Mouse (Mus musculus): ENCODE measurements around the gene Golga2.

Golga2 gene

DNA sequence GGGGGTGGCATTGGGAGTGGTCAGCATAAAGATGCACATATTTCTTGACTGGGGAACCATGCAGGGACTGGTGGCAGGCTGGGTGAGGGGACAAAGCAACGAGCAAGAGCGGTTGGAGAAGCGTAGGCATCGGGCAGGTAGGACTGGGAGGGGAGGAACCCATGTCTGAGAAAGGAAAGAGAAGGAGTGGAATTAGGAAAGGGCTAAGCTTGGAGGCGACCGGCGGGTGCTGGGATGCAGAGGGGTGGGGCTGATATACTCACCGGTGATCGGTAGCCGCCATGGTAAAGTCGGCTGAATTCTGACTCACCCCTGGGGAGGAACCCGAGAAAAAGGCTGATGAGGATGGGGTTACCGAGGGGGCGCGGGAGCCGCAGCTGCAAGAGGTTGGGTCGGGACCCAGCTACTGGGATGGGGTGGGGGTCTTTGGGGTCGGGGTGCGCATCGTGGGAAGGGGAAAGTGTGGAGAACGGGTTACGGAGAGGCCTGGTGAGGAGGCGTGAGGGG, at the start of gene Golga2:
Golga2 (plus strand) TSS at position 51 of the 507 bp plus-strand sequence.
- DNase-seq (ENCODE audit: extremely low spot score), result no peak

DNA sequence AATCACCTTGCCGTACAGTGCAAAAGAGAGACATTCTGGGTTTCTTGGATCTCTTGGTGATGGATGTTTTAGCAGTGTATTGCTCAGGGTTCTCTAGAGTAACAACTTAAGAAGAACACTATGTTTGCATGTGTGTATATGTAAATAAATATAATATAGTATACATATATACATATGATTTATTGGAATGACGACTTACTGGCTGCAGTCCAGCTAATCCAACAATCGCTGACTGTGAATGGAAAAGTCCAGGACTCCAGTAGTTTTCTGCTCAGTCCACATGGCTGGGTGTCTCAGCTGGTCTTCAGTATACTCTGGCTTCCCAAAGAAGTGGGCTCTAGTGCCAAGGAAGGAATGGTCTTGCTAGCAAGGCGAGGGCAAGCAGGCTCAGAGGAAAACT, 49.6 kb upstream of the Golga2 start:
- DNase-seq (ENCODE audit: extremely low spot score), result no peak

DNA sequence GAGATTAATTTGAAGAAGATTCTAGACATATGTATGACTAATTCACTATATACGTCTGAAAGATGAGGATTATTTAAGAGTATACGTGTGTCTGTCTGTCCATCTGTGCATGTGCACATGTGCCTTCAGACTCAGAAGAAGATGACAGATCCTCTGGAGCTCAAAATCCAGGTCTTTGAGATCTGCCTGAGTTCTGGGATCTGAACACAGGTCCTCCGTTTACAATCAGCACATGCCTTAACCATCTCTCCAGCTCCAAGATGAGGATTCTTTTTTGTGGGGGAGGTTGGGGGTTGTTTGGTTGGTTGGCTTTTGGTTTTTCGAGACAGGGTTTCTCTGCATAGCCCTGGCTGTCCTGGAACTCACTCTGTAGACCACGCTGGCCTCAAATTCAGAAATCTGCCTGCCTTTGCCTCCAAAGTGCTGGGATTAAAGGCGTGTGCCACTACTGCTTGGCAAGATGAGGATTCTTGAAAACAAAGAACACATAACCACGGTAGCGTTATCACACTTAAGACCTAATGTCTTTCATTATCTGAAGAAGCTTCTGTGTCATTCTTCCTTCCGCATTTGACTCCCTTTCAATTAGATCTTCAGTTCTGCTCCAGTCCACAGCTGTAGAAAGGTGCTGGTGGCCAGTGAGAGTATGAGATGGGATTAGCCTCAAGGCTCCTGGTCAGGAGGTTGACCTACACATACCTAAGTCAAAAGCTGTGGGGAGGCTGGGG, 48.3 kb upstream of the Golga2 start:
- no peak for DNase-seq (ENCODE audit: extremely low spot score)

DNA sequence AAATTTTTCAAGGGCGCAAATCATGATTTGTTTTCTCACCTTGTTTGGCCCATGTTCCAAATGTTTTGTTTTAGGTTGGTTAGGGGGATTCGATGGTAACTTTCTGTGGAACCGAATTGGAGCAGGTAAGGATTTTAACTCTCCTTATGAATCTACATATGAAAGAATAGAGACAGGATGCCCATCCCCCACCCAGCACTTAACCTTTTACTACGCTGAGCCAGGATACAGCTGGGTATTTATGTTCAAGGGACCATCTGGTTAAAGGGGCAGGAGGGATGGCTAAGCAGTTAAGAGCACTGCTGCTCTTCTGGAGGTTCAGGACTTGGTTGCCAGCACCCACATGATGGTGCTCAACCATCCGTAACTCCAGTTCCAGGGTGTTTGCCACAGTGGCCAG, 46.6 kb upstream of the Golga2 start:
- no peak for DNase-seq (ENCODE audit: extremely low spot score)

DNA sequence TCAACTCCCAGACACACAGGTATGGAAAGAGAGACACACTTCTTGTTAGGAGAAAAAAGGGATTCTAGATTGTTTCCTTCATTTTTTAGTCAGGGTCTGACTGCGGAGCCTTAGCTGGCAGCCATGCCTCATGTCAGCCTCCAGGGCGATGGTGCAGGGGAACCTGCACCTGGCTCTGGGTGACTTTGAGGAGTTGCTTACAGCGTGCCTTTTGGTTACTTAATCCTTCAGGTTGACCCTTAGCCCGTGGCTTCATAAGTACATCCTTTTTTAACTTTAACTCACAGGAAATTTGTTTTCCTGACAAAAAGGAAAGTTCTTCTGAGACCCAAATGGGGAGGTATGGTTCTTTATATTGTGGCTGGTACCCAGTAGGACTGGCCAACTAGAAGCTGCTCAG, 44.2 kb upstream of the Golga2 start:
- no peak for DNase-seq (ENCODE audit: extremely low spot score)

DNA sequence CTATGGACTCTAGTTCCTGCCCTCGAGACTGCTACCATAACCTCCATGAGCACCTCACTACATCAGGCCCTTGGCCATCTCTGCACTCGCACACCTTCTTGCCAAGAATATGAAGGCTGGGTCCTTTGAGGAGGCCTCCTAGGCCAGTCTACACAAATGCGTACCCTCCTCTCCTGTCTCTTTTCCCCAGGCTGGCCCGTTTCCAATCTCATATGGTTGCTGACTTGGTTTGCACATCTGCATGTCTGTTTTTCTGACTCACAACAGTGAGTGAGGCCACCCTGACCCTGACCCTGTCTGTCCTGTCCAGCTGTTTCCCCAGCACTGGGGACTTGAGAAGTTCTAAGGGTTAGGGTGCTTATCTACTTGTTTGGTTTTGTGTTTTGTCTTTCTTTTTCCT, 40.4 kb upstream of the Golga2 start:
- DNase-seq (ENCODE audit: extremely low spot score), result no peak

DNA sequence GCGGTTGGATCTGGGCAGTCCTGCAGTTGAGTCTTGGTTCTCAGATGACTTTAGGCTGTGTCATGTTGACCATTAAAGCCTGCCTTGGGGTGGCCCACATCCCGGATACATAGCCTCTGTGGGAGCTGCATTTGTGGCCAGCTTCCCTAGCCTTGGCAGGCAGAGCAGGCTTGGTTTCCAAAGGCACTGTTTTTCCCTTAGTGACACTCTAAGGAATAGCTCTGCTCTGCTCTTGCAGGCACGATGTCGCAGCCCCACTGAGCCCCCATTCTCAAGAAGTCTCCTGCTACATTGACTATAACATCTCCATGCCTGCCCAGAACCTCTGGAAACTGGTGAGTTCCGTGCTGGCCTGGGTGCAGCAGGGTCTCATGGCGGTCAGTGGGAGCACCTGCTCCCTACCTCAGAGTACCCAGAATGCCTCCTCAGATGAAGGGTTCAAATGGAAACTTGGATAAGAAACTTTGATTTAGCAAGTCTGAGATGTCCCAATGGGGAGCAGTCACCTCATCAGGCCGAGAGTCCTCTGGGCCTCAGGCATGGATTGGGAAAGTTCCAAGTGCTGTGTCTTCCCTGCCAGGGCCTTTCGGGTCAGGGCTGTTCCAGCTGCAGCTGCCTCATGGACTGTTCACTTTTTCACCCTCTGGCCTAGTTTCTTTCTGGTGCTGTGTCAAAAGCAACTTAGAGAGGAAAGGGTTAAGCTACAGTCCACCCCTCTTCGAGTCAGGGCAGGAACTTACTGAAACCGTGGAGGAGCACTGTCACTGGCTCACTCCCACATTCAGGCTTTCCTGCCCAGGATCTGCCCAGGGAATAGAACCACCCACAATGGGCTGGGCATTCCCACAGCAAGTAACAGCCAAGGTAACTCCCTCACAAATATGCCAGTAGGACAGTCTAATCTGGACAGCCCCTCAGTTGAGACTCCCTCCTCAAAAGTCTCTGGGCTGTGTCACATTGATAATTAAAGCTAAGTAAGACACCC, 38.5 kb upstream of the Golga2 start:
- no peak for DNase-seq (ENCODE audit: extremely low spot score)

DNA sequence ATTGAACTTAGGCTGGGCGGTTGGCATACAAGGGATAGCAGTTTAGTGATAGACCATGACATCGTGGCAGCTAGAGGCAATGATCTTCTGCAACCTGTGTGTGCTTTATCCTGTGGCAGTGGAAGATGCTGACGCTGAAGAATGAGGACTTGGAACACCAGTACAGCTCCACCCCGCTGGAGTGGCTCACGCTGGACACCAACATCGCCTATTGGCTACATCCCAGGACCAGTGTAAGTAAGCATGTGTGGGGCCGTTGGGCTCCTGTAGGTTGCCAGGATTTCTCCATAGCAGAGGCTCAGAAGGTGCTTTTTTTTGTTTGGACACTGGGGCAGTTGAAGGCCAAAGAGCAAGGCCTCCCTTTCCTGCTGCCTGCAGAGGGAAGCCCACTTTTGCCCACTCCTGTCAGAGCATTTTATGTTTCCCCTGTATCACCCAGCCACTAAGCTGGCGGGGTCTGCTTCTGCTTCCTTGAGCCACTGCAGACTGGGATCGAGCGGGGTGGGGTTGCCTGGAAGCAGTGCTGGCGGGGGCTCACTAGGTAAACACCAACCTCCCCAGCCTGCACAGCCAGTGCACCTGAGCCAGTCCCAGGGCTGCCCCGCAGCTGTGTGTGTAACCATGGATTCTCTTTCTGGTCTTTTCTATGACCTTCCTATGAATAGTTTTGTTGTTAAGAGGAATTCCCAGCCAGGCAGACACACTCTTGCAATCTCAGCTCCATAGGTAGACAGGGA, 35.2 kb upstream of the Golga2 start:
- no peak for DNase-seq (ENCODE audit: extremely low spot score)

DNA sequence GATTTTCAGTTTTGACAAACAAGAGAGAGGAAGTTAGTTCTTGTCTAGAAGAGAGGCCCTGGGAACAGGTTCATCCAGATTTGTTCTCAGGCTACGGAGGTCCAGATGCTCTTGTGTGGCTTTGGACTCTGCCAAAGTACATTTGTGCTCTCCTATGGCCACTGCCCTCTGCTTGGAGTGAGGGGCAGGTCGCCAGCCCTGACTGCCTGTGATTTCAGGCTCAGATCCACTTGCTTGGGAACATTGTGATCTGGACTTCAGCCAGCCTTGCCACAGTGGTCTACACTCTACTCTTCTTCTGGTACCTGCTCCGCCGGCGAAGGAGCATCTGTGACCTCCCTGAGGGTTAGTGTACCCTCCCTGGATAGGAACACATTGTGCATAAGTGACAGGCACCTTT, 34.5 kb upstream of the Golga2 start:
- DNase-seq (ENCODE audit: extremely low spot score), result no peak

DNA sequence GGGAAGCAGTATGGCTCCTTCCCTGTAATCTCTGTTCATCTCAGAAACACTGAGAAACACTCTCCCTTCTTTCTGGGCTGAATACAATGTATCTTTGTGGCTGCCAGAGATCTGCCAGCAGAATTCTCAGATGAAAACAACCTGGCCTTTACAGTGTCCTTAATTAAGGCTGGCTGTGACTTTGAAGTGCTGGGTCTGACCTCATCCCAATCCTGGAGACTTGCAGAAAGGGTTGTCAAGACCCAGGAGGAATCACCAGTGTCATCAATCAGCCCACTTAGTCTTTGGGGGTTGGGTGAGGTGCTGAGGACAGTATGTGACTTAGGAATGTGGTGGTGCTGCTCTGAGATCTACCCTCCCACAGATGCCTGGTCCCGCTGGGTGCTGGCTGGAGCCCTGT, 33.8 kb upstream of the Golga2 start:
- DNase-seq (ENCODE audit: extremely low spot score), result no peak

DNA sequence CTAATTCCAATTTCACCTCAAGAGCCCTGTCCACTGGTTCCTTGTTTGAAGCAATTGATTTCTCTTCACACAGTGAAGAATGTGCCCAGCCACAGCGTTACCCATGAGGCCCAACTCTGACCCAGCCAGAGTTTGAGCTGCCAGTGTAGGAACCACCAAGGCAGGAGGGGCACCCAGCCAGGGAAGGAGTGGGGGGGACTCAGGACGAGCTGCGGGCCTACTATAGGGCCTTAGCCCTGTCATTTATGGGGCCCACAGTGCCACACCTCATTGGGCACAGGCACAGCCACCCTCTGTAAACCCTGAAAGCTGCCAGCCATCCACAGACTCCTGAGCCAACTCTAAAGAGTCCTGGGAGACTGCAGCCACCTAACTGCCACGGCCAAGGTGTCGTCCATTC, 32.6 kb upstream of the Golga2 start:
- no peak for DNase-seq (ENCODE audit: extremely low spot score)

DNA sequence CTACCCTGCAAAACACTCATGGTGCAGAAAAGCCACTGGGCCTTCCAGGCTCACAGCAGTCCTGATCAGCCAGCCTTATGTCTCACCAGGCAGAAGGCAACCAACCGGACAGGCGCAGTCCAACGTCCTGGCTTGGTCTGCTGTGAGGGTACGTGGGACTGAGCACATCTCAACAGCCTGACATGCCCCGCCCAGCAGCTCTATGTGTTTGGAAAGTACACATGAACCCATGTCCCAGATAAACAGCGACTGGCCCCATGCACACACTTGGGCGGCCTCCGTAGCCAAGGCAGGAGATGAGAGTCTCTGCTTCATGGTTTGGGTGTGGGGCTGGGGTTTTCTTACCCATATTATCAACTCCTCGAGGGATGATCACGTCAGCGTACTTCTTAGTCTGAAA, 30.9 kb upstream of the Golga2 start:
- DNase-seq (ENCODE audit: extremely low spot score), result no peak

DNA sequence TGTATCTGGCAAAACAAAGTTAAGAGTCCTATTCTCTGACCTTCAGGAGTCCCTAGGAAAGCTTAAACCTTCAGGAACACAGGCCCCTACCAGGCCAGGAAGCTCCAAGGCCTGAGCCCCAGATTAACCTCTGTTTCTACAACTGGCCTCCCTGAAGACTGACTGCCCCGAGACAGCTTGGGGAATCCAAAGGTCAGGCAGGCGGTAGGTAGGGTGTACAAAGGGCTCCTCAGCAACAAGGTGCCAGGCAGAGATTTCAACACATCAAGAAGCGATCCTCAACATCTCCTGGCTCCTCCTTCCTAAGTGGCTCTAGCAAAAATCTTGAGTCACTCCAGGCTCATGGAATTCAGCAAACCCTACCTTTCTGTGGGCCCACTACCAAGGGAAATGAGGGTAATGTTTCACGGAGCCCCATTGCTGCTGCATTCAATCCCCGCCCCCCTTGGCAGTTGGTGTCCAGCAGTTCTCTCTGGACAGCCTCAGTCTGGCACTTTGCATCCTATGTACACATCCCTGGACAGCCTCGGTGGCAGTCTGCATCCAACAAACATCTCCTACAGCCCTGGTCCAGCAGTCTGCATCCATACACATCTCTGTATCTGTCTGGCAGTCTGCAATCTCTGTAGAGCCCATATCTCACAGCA, 28.2 kb upstream of the Golga2 start:
- no peak for DNase-seq (ENCODE audit: extremely low spot score)

DNA sequence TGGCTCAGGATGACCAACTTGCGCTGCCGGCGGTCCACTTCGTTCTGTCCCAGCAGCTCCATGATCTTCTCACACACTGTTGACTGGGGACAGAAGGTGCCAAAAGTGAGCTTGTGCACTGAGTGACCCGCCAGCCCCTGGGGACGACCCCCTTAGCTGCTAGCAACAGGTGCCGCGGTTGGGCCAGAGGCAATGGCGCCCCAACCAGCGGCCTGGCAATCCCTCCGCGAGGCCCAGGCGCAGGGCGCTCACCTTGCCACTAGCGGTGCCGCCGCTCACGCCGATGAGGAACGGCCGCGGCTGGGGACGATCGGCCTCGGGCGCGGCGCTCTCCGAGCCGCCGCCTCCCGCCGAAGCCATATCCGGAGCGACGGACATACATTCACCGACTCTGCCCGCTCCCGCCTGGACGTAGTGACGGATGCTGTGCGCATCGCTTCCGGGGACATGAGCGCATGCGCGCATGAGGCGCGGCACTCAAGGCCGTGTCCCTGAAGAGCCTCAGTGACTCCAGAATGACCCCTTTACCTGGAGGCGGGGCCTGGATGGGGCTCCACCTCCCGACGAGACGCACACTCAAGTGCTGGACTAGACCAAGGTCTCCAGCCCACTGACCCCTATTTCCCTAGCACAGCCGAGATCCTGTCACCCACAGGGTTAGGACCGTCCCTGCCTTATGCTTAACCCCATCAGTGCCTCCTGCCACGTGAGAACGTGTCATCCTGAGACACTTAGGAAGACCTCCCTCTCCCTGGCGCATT, 27.3 kb upstream of the Golga2 start, which contains the start of gene Uck1:
Uck1 (minus strand) TSS at position 503 of the 761 bp plus-strand sequence.
- peak; percentile 87 for DNase-seq (ENCODE audit: extremely low spot score)

DNA sequence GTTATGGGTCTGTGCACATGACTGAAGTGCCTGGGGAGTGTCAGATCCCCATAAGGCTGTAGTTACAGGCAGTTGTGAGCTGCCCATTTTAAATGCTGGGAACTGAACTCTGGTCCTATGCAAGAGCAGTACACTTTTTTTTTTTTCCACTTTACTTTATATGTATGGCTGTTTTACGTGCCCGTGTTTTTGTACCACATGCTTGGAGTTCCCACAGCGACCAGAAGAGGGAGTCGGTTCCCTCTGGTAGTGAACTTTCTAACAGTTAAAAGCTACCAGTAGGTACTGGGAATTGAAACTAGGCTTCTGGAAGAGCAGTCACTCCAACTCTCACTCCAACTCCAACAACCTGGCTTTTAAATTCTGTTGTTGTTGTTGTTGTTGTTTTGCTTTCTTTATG, 26.5 kb upstream of the Golga2 start:
- peak; percentile 18 for DNase-seq (ENCODE audit: extremely low spot score)

DNA sequence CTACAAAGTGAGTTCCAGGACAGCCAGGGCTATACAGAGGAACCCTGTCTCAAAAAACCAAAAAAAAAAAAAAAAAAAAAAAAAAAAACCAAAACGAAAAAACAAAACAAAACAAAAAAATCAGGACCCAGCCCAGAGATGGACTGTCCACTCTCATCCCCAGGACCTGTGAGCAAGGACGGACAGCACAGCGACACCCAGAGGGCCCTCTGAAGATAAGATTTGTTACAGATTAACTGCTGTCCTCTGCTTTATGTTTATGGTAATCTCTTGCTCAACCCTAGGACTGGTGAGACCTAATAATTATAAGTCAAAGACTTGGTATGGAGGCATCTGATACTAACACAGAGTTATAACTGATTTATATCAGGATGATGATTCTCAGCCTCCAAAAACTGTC, 11.4 kb upstream of the Golga2 start:
- no peak for DNase-seq (ENCODE audit: extremely low spot score)

DNA sequence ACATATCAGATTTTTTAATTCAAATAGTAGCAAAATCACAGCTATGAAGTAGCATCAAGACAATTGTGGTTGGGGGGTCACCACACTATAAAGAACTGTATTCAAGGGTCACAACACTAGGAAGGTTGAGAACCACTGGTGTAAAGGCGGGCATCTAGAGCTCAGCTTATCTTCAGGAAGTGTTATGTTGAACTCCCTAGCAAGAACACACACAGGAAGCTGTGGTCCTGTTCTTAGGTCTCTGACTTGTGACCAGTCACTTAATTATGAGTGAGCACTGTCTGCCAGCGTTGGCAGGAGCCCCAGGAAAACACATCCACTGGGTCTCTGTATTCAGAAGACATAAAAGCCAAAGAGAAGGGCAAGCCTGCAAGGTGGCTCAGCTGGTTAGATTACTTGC, 4.9 kb upstream of the Golga2 start:
- DNase-seq (ENCODE audit: extremely low spot score), result no peak

DNA sequence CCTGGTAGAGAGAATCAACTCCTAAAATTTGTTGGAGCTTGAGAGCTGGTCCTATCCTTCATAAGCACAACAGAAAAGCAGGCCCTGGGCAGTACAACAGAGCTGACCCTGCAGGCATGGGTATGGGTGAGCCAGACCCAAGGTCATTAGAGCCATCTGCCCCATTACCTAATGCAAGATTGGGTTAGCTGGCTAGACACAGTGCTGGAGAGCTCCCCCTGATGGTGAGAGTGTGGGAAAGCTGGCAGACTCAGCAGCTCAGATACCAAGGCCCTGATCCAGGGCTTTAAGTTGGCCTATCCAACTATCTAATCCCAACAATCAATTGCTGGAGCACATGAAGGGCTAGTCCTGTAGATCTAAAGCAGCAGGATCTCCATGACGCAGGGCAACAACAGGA, 4.5 kb upstream of the Golga2 start:
- peak; percentile 46 for DNase-seq (ENCODE audit: extremely low spot score)

DNA sequence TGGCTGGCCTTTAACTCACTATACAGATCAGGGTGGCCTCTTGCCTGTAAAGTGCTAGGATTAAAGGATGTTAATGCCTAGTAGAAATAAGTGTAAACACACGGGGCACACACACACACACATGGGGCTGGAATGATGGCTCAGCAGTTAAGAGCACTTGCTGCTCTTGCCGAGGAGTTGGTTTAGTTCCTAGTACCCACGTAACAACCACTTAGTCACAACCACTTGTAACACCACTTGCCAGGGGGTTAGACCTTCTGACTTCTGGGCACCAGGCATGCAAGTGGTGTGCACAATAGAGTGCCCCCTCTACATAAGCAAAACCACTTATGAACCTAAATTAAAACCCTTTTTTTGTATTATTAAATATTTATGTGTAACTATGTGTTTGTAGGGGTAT, 3.2 kb upstream of the Golga2 start:
- no peak for DNase-seq (ENCODE audit: extremely low spot score)

DNA sequence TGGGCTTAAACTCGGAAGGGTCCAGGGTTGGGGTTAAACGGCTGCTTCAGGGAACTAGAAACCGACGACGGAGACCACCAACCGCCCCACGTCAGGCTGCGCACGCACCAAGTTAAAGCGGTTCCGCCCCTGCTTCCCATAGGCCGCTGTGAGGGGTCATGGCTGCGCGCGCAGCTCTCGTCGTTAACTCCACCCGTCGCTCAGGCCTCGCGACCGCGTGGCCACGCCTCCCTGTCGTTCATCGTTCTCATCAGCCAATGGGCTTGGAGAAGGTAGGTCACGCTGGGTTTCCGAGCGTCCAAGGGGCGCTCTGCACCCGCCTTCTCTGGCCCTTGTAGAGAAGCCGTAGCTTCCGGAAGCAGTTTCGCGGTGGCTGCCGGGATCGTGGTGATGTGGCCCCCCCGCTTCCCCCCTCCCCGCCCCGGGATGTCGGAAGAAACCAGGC, 761 bp downstream of the Golga2 start, which contains the start of gene Swi5:
Swi5 (minus strand) TSS at position 153 of the 445 bp plus-strand sequence.
- DNase-seq (ENCODE audit: extremely low spot score), result peak; percentile 99
